Mouse (Mus musculus): ENCODE measurements around the gene Dok7.
A peak's percentile ranks its signal among the peaks of the same experiment; 100 is the strongest.

Gene Dok7

GRCm38 (mm10) chr5:35056604-35057432, at the start of gene Dok7:
TSS of gene Dok7 (plus strand) at chr5:35056766.
- DNase-seq (ENCODE audit: inconsistent ontology term): peak; percentile 69

DNA sequence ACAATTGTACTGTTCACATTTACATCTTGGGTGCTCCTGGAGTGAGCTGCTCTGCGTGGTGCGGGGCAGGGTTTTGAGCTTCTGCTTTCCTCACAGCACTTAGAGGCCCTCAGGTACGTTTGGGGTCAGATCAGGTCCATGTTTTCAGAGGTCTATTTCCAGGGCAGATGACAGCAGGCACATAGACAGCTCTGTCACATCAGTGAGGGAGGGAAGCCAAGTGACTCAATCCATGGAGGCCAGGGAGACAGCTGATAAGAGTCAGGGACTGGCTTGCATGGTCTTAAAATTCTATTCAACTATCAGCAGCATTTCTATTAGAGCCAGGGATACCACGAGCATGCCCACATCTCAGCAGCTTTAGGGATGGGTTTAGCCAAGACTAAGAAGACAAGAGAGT, 47.4 kb upstream of the Dok7 start:
- no peak for DNase-seq (ENCODE audit: inconsistent ontology term)

DNA sequence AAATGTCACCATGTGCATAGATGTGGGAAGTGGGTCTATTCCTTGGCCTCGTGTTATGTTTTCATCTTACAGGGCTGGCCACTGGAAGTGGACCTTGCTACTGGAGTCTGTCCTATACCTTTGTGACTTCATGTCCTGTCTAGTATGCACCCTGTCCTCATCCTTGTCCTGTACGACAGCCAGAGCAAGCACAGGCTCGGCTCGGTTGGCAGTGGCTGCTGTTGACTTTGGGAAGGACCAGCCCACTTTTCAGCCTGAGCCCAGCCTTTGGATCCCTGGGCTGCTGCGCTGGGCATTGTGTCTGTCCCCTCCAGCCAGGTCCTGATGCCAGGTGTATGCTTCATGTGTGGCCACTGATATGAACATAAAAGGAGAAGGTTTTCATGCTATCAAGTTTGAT, 45.9 kb upstream of the Dok7 start:
- no peak for DNase-seq (ENCODE audit: inconsistent ontology term)

GRCm38 (mm10) chr5:35011156-35011923, 45.2 kb upstream of the Dok7 start:
- no peak for DNase-seq (ENCODE audit: inconsistent ontology term)

GRCm38 (mm10) chr5:35014036-35014435, 42.5 kb upstream of the Dok7 start:
- no peak for DNase-seq (ENCODE audit: inconsistent ontology term)

- DNase-seq (ENCODE audit: inconsistent ontology term): no peak
Measured at GRCm38 (mm10) chr5:35019673-35020300, 36.8 kb upstream of the Dok7 start.

DNA sequence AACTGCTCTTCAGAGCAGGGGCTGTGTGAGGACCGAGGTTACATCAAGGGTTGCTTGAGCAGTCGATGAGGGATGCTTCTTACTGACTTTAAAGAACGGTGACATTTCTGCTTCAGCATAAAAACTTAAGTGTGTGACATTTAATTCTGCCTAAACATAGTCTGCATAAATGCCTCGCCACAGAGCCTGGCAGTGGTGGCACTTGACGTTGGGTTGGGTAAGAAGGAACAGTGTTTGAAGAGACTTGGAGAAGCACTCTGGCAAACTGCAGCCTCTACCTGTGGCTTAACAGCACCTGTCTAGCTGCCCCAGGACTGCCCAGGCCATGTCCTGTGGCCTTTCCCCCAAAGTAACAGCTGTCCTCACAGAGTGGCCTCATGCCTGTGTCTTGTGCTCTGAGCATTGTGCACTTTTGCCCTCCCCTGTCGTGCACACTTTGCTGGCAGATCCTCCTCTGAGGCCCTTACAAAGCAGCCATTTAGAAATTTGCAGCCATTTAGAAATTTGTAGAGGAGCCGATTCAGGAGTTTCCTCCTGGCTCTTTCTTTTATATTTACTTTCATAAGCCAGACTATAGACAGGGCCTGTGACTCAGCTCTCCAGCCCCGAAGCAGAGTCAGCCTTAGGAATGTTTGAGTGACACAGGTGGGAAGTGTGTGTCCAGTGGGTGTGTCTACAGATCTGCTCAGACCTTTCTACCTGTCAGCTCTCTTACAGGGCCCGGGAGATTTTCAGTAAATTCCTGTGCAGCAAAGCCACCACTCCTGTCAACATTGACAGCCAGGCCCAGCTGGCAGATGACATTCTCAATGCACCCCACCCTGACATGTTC, 35.9 kb upstream of the Dok7 start:
- no peak for DNase-seq (ENCODE audit: inconsistent ontology term)

- peak; percentile 48 for DNase-seq (ENCODE audit: inconsistent ontology term)
Measured at GRCm38 (mm10) chr5:35024975-35025374, 31.6 kb upstream of the Dok7 start.

- no peak for DNase-seq (ENCODE audit: inconsistent ontology term)
Measured at GRCm38 (mm10) chr5:35029303-35029702, 27.3 kb upstream of the Dok7 start.

GRCm38 (mm10) chr5:35029755-35030154, 26.8 kb upstream of the Dok7 start:
- DNase-seq (ENCODE audit: inconsistent ontology term): no peak

GRCm38 (mm10) chr5:35033068-35033467, 23.5 kb upstream of the Dok7 start:
- DNase-seq (ENCODE audit: inconsistent ontology term): no peak

- DNase-seq (ENCODE audit: inconsistent ontology term): no peak
Measured at GRCm38 (mm10) chr5:35033619-35034018, 22.9 kb upstream of the Dok7 start.

DNA sequence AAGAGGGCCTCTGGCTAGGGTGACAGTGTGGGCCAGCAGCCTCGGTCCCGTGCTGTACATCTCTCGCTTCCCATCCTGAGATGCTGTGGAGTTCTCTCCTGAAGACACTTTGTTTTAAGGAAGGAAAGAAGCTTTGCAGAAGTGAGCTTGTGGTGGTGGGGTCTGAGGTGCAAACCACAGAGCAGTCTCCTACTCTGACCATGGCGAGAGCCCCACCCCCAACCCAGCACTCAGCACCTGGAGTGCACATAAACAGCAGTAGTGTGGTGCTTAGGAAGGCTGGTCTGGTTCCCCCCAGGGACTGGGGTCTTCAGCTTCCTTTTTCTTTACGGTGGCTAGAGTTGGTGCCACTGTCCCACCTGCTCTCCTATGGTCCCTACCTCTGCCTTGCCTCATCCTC, 21.4 kb upstream of the Dok7 start:
- DNase-seq (ENCODE audit: inconsistent ontology term): no peak

DNA sequence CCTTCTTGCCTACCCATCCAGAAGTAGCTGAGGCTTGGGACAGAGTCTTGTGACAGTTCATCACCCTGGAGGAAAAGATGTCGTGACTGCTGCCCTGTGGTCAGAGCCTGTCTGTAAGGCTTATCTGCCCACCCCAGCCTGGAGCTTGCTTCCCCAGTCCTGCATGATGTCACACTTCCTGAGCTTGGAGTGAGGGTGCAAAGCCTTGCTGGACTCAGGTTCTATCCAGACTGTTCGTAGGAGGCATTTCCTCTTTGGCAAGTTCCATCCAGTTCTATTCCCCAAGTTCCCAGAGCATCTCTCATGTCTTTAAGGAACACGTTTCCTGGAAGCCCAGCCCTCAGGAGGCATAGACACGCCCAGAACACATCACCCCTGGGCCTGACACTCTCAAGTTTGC, 20.8 kb upstream of the Dok7 start:
- no peak for DNase-seq (ENCODE audit: inconsistent ontology term)

DNA sequence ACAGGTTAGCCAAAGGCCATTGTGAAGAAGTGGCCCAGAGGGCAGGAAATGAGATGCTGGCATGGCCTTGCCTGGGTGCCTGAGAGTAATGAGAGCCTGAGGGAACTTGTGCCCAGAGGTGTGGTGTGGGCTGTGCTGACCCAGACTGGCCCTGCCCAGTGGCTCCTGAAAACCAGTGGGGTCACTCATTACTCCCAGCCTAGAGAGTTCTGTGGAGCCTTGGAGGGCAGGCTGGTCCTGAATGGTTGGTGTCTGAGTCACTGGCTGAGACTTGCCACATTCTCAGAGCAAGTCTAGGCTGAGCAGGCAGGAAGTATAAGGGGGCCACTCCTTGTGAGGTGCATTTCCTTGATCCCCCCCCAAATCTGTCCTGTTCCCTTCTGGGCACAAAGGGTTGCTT, 19.1 kb upstream of the Dok7 start:
- peak; percentile 64 for DNase-seq (ENCODE audit: inconsistent ontology term)

- no peak for DNase-seq (ENCODE audit: inconsistent ontology term)
Measured at GRCm38 (mm10) chr5:35041268-35041829, 15.2 kb upstream of the Dok7 start, which contains the start of gene Hgfac. TSS of gene Hgfac (plus strand) at chr5:35041509.

DNA sequence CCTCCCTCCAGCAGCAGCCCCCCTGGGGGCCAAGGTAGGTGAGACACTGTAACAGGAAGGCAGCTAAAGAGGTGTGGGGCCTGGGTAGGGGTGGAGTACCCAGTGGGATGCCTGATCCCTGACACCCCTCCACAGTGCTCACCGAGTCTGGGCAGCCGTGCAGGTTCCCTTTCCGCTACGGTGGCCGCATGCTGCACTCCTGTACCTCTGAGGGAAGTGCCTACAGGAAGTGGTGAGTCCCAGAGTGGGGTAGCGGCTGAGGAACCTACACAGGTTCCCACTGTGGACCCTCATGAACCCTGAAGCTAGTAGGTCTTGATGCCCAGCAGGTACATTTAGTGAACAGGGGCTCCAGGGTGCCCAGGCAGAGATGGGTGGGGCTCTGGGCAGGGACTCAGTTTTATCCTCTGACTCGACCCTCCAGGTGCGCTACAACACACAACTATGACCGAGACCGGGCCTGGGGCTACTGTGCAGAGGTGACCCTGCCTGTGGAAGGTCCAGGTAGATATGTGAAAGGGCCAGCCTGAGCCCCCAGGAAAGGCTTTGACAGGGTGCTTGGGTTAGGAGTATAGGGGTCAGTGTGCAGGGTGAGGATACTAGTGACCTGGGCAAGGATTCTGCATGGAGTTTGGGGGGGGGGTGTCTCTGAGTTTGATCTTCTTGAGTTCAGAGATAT, 14.0 kb upstream of the Dok7 start:
- no peak for DNase-seq (ENCODE audit: inconsistent ontology term)

- peak; percentile 64 for DNase-seq (ENCODE audit: inconsistent ontology term)
Measured at GRCm38 (mm10) chr5:35043110-35043451, 13.5 kb upstream of the Dok7 start.

GRCm38 (mm10) chr5:35050541-35050940, 6.0 kb upstream of the Dok7 start:
- DNase-seq (ENCODE audit: inconsistent ontology term): no peak

GRCm38 (mm10) chr5:35054628-35055027, 1.9 kb upstream of the Dok7 start:
- DNase-seq (ENCODE audit: inconsistent ontology term): no peak

DNA sequence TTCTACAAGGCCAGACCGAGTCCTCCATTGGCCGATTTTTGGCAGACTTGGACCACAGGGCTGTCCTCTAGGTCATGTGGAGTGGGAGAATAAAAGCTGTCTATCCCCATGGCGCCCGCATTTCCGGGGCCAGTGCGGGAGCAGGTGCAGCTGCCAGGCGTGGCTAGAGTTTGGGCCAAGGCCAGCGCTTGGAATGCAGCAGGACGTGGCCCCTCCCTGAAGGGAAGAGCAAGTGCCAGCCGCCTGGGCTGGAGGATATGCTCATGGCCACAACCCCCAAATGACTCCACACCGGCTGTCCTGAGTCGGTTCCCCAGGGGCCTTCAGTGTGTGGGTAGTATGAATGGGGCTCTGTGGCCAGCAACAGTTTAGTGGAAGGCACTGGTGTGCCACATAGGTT, 1.5 kb upstream of the Dok7 start:
- peak; percentile 87 for DNase-seq (ENCODE audit: inconsistent ontology term)

All from Muller cell, postnatal 12 days (primary cell).